Mouse (Mus musculus) stomach, embryonic 16.5 days (tissue): ENCODE results near the gene Lcorl. TPM values are rescaled to one million over a fixed set of nuclear protein-coding genes. Genes with fewer than 3 reads are reported as not detected.

Source experiments
- ATAC-seq: fragments of 200-750 bp; cut with Nextera tagmentation; 2 replicates; pipeline ENCODE4 v1.8.0; 2017; ENCODE audit warnings: moderate number of reproducible peaks, moderate TSS enrichment; ENCODE audit not compliant: insufficient read depth, low FRiP score
- H3K27ac ChIP-seq: fragments of 300-500 bp; sonication (generic); 2 replicates; pipeline ENCODE4 v1.5.1; 2014; ENCODE audit warnings: low read length
- H3K27me3 ChIP-seq: fragments of 300-500 bp; sonication (generic); 2 replicates; pipeline ENCODE4 v1.6.1; 2014; ENCODE audit warnings: low read length, control low read depth, mixed read lengths; ENCODE audit not compliant: control insufficient read depth, insufficient read depth
- H3K36me3 ChIP-seq: fragments of 300-500 bp; sonication (generic); 2 replicates; pipeline ENCODE4 v1.6.1; 2014; ENCODE audit warnings: low read length; ENCODE audit not compliant: control insufficient read depth, insufficient read depth
- H3K4me1 ChIP-seq: fragments of 300-500 bp; sonication (generic); 2 replicates; pipeline ENCODE4 v1.6.1; 2014; ENCODE audit warnings: low read length, control low read depth, mixed read lengths; ENCODE audit not compliant: control insufficient read depth, insufficient read depth
- H3K4me2 ChIP-seq: fragments of 300-500 bp; sonication (generic); 2 replicates; pipeline ENCODE4 v1.6.1; 2014; ENCODE audit warnings: low read depth, low read length, mixed read lengths
- H3K4me3 ChIP-seq: fragments of 300-500 bp; sonication (generic); replicated peaks from 2 replicates; pipeline ENCODE4 v1.5.1; 2014; ENCODE audit warnings: mild to moderate bottlenecking, low read length
- H3K9ac ChIP-seq: fragments of 300-500 bp; sonication (generic); 2 replicates; pipeline ENCODE4 v1.6.1; 2014; ENCODE audit warnings: low read length
- H3K9me3 ChIP-seq: fragments of 300-500 bp; sonication (generic); replicated peaks from 2 replicates; pipeline ENCODE4 v1.6.1; 2016; ENCODE audit warnings: low read length, control low read depth; ENCODE audit not compliant: control insufficient read depth
- WGBS: fragments of 180-500 bp; shearing (Covaris S2); extraction: QIAGEN DNeasy Blood & Tissue Kit; methylation state at CpG from one replicate; pipeline ENCODE4 v1.1.7; 2014; 5-methylcytosine and 5-hydroxymethylcytosine counted together
- polyA plus RNA-seq: library from polyadenylated mRNA; unstranded; fragments of >200 nt; fragmentation: Nextera tagmentation; extraction: Ambion mirVana; gene quantifications from 2 replicates; pipeline ENCODE4 v1.2.1, GENCODE M21; 2015

Gene Lcorl
- polyA plus RNA-seq, 1 experiment from 2014 or later = 24.8 TPM

GRCm38 (mm10) chr5:45685243-45685642 lies 172.2 kb downstream of the Lcorl start:
- Histone ChIP-seq H3K36me3 (no peaks in the 10 kb centered on the region; the same call in 1 of the 2 replicates), H3K4me3 (no peak overlapping the region), H3K9me3 (no peaks in the 10 kb centered on the region), H3K27ac (no peak overlapping the region), H3K4me1 (no peaks in the 10 kb centered on the region), H3K4me2 (no peak overlapping the region), H3K9ac (no peak overlapping the region), H3K27me3 (no peaks in the 10 kb centered on the region)
- ATAC-seq = no peak
- WGBS = 98% methylated on average over 2 of the region's 2 CpGs

- H3K9ac ChIP-seq = no peak overlapping the region
- no peak overlapping the region for H3K4me2 ChIP-seq
- H3K4me3 ChIP-seq = no peak overlapping the region
- H3K9me3 ChIP-seq = no peaks in the 10 kb centered on the region
- H3K27ac ChIP-seq = no peak overlapping the region
- H3K4me1 ChIP-seq = no peaks in the 10 kb centered on the region
- H3K36me3 ChIP-seq = no peaks in the 10 kb centered on the region; the same call in 1 of the 2 replicates
- 96% methylated on average over 1 of the region's 1 CpGs for WGBS
- ATAC-seq = no peak
- H3K27me3 ChIP-seq = no peaks in the 10 kb centered on the region
Observed at GRCm38 (mm10) chr5:45683388-45683787, 174.0 kb downstream of the Lcorl start.

GRCm38 (mm10) chr5:45679955-45680354 lies 177.5 kb downstream of the Lcorl start:
- Histone ChIP-seq H3K27ac (no peak overlapping the region), H3K4me3 (no peak overlapping the region), H3K9me3 (no peaks in the 10 kb centered on the region), H3K4me2 (no peak overlapping the region), H3K9ac (no peak overlapping the region), H3K27me3 (no peaks in the 10 kb centered on the region), H3K36me3 (peaks cover 4% of the 10 kb centered on the region; the same call in 1 of the 2 replicates), H3K4me1 (no peaks in the 10 kb centered on the region)
- ATAC-seq = no peak

GRCm38 (mm10) chr5:45677639-45678038 lies 179.8 kb downstream of the Lcorl start:
- Histone ChIP-seq H3K4me1 (no peaks in the 10 kb centered on the region), H3K36me3 (peaks cover 4% of the 10 kb centered on the region; the same call in 1 of the 2 replicates)
- no peak for ATAC-seq

GRCm38 (mm10) chr5:45675032-45675431 lies 182.4 kb downstream of the Lcorl start:
- no peak for ATAC-seq
- Histone ChIP-seq H3K27me3 (no peaks in the 10 kb centered on the region), H3K9ac (no peak overlapping the region), H3K4me1 (peaks cover 8% of the 10 kb centered on the region; the same call in 1 of the 2 replicates), H3K4me2 (no peak overlapping the region), H3K4me3 (no peak overlapping the region), H3K27ac (no peak overlapping the region), H3K9me3 (no peaks in the 10 kb centered on the region), H3K36me3 (peaks cover 4% of the 10 kb centered on the region; the same call in 1 of the 2 replicates)
- WGBS = 93% methylated on average over 1 of the region's 1 CpGs

More at GRCm38 (mm10) chr5:45677639-45678038, 179.8 kb downstream of the Lcorl start:
- H3K27ac ChIP-seq = no peak overlapping the region
- no peak overlapping the region for H3K4me3 ChIP-seq
- H3K9me3 ChIP-seq = no peaks in the 10 kb centered on the region
- no peaks in the 10 kb centered on the region for H3K27me3 ChIP-seq
- H3K9ac ChIP-seq = no peak overlapping the region
- no peak overlapping the region for H3K4me2 ChIP-seq
- 73% methylated on average over 4 of the region's 4 CpGs for WGBS

- WGBS = 40% methylated on average over 5 of the region's 5 CpGs
- H3K9ac ChIP-seq = no peak overlapping the region
- H3K4me1 ChIP-seq = peaks cover 12% of the 10 kb centered on the region
- H3K27me3 ChIP-seq = no peaks in the 10 kb centered on the region
- ATAC-seq = no peak
- H3K27ac ChIP-seq = no peak overlapping the region
- peak overlapping the region; percentile 72 for H3K4me2 ChIP-seq
- H3K9me3 ChIP-seq = no peaks in the 10 kb centered on the region
- H3K4me3 ChIP-seq = peak overlapping the region; percentile 87
- no peaks in the 10 kb centered on the region for H3K36me3 ChIP-seq
Observed at GRCm38 (mm10) chr5:45670894-45671494, 186.4 kb downstream of the Lcorl start.

- Histone ChIP-seq H3K4me3 (peak overlapping the region; percentile 87), H3K9ac (peak overlapping the region; percentile 91), H3K4me1 (peaks cover 12% of the 10 kb centered on the region), H3K36me3 (no peaks in the 10 kb centered on the region), H3K4me2 (peak overlapping the region; percentile 72), H3K9me3 (no peaks in the 10 kb centered on the region), H3K27ac (peak overlapping the region; percentile 87), H3K27me3 (no peaks in the 10 kb centered on the region)
- under 1% methylated on average over 13 of the region's 13 CpGs for WGBS
- no peak for ATAC-seq
Observed at GRCm38 (mm10) chr5:45670280-45670670, 187.1 kb downstream of the Lcorl start.

- Histone ChIP-seq H3K4me1 (peaks cover 12% of the 10 kb centered on the region), H3K4me2 (peak within 1 kb of the TSS; percentile 76), H3K27me3 (no peaks in the 10 kb centered on the region), H3K27ac (peak within 1 kb of the TSS; percentile 87), H3K9me3 (no peaks in the 10 kb centered on the region), H3K4me3 (peak within 1 kb of the TSS; percentile 87), H3K9ac (peak within 1 kb of the TSS; percentile 91), H3K36me3 (no peaks in the 10 kb centered on the region)
- peak; percentile 100 for ATAC-seq
- under 1% methylated on average over 66 of the region's 66 CpGs for WGBS
Observed at GRCm38 (mm10) chr5:45669598-45670279, 187.7 kb downstream of the Lcorl start, which contains the start of gene Ncapg. Ncapg (plus strand) TSS chr5:45669919.

- Histone ChIP-seq H3K4me2 (peak overlapping the region; percentile 76), H3K36me3 (no peaks in the 10 kb centered on the region), H3K4me3 (peak overlapping the region; percentile 87), H3K4me1 (peaks cover 12% of the 10 kb centered on the region), H3K27ac (peak overlapping the region; percentile 80), H3K9me3 (no peaks in the 10 kb centered on the region), H3K27me3 (no peaks in the 10 kb centered on the region), H3K9ac (peak overlapping the region; percentile 81)
- WGBS = 1% methylated on average over 27 of the region's 27 CpGs
- ATAC-seq = peak; percentile 56; the same call in 1 of the 2 replicates
Observed at GRCm38 (mm10) chr5:45669234-45669597, 188.2 kb downstream of the Lcorl start.
